Mouse (Mus musculus): ENCODE measurements around the gene Ttc39b.

The Ttc39b gene

GRCm38 (mm10) chr4:83323910-83324684 is at the start of gene Ttc39b:
TSS of gene Ttc39b (minus strand) at chr4:83324255.
- DNase-seq (ENCODE audit: extremely low read depth, low read depth) = peak; percentile 82

GRCm38 (mm10) chr4:83373381-83373780 is 49.3 kb upstream of the Ttc39b start:
- no peak for DNase-seq (ENCODE audit: extremely low read depth, low read depth)

DNA sequence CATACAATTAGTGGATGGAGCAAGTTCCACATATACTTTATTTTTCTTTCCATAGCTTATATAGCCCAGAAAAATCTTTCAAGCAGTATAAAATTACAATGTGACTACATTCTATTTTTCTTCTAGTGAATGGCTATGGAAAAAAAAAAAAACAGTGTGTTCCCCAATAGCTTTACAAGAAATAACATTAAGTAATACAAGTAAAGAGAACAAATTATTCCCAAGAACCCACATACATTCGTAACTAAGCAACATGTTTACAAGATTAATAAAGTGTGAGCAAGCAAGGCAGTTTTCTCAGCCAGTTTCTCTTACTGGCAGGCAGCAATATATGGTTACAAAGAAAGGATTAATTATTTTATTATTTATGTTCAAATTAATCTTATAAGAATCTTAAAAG is 33.7 kb upstream of the Ttc39b start:
- no peak for DNase-seq (ENCODE audit: extremely low read depth, low read depth)

DNA sequence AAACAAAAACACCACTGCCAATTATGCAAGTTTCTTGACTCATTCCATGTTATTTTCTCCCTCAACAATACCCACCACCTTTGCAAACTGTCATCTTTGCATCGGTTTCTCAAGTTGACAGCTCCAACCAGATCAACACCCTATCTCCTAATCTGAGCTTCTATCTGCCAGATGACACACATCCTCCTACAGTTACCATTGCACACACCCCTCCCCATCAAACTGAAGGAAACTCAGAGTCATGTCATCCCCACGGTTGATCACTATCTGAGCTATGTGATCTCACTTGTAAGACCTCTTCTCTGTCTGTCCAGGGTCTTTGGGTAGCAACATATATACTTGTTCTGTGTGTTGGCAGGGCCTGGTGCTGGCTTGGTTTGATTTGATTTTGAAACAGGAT is 30.7 kb upstream of the Ttc39b start:
- no peak for DNase-seq (ENCODE audit: extremely low read depth, low read depth)

GRCm38 (mm10) chr4:83353949-83354348 is 29.9 kb upstream of the Ttc39b start:
- peak; percentile 37 for DNase-seq (ENCODE audit: extremely low read depth, low read depth)

GRCm38 (mm10) chr4:83353276-83353675 is 29.2 kb upstream of the Ttc39b start:
- DNase-seq (ENCODE audit: extremely low read depth, low read depth) = no peak

- DNase-seq (ENCODE audit: extremely low read depth, low read depth) = no peak
Measured at GRCm38 (mm10) chr4:83350719-83351118, 26.7 kb upstream of the Ttc39b start.

DNA sequence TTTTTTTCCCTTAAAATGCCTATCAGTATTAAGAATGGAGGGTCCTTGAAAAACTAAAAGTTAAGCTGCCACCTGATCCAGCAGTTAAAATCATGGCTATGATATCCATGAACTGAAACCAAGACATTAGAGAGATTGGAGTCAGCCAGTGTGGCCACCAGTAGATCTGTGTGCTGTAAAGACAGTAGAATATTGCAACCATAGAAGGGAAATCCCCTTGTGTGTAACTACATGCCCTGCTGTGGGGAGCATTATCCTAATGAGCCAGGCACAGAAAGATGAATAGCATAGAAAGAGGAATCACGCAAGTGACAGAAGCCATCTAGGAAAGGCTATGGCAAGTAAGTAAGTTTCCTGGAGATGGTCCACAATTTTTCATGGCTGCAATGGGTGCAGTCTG is 24.9 kb upstream of the Ttc39b start:
- no peak for DNase-seq (ENCODE audit: extremely low read depth, low read depth)

DNA sequence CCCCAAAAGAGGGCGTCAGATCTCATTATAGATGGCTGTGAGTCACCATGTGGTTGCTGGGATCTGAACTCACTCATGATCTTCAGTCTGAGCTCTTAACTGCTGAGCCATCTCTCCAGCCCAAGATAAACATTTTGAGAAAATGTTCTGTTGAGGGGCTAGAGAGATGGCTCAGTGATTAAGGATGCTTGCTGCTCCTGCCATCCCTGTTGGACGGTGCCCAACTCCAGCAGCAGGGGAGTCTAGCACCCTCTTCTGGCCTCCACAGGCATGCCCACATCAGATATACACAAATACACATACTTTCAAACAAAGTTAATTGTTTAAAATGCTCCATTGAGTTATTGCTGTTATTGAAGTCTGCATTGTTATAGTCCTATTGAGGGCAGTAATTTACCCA is 19.8 kb upstream of the Ttc39b start:
- DNase-seq (ENCODE audit: extremely low read depth, low read depth) = no peak

DNA sequence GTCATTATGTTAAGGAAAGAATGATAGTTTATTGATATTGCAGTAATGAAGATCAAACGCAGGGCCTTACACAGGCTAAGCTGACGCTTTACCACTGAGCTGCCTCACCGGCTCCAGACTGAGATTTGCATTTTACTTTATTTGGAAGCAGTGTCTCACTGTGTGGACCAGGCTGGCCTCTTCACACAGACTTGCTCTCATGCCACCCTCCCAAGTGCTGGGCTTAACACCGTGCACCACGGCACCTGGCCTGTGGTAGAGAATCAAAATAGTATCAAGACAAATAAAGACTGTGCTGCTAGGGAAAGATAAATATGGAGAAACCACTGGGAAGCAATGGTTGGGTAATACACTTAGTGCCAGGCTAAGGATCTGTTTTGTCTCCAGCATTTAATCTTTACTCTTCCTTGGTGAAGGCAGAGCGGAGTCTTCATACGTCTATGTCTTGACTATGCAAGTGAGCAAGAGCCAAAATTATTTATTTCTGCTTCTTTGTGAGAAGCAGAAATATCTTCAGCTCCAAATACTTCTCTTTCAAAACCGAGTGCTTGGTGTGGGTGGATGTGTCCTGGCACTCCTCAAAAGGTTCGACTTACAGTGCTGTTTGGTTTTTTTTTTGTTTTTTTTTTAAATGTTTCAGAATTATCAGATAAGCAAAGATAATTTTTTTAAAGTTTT is 19.2 kb upstream of the Ttc39b start:
- no peak for DNase-seq (ENCODE audit: extremely low read depth, low read depth)

DNA sequence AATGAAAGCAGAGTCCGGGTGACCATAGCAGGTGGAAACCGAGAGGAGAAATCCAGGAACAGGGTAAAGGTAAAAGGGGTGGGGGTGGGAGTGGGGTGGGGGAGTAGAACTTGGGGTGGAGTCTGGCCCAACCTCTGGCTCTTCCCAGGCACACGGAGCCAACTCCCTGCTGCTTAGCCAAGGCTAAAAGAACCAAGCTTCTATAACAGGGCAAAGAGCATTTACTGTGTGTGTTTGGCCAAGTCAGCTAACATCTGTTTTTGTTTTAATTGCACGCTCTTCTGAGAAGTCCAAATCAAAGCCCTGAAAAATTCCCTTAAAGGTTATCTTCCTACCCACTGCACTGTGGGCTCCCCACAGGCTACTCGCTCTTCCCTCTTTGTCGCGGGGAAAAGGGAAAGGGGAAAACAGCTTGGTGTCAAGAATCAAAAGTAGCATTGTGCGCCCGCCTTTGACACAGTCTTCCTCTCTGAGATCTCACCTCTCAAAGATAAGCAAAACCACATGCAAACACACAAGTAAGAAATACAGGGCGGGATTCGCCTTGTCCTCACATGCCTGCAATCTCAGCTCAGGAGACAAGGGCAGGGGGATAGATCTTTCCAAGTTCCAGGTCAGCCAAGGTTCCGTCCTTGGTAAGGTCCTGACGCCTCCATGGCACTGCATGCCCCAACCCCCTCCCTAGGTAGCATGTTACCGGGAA is 18.4 kb upstream of the Ttc39b start:
- no peak for DNase-seq (ENCODE audit: extremely low read depth, low read depth)

- DNase-seq (ENCODE audit: extremely low read depth, low read depth) = no peak
Measured at GRCm38 (mm10) chr4:83339393-83339792, 15.3 kb upstream of the Ttc39b start.

DNA sequence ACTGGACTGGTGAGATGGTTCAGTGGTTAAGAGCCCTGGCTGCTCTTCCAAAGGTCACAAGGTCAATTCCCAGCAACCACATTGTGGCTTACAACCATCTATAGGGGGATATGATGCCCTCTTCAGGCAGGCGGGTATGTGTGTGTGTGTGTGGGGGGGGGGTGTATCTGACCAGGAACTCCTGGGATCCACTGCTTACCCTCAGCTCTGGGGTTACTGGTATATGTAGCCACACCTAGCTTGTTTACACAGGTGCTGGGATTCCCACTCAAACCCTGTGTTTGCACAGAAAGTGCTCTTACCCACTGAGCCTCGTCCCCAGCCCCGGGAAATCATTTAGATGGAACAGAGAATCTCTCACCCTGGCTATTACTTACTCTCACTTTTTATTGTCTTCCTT is 13.7 kb upstream of the Ttc39b start:
- no peak for DNase-seq (ENCODE audit: extremely low read depth, low read depth)

DNA sequence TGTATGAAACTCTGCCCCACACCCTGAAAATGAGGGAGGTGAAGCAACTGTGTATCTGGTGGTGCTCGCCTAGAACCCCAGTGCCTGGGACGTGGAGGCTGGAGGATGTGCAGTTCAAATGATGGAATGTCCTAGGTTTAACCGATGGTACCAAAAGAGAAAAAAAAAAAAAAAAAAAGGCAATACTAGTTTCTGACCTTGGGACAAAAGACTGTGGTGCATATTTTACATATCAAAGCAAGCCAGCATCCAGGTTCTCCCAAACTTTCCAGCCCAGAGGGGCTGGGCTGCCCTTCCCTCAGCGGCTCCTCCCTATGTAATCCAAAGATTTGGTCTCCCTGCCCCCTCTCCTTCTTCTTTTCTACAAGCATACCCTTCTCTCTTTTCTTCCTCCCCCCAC is 6.3 kb upstream of the Ttc39b start:
- no peak for DNase-seq (ENCODE audit: extremely low read depth, low read depth)

DNA sequence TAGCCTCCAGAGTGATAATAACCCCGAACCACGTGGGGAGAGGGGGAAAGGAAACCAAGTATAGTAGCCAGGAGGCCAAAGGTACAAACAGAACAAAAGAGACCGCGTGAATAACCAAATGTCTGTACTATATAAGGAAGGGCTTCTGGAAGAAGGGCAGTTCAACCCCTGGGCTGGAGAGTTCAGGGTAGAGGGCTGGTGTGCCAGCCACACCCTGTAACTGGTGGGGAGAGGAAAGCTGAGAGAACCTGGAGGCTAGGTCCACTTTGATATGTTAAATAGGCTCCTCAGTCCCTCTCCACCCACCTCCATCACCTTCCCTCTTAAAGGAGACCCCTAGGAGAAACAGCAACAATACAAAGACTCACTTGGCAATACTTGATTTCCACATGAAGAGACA is 5.6 kb upstream of the Ttc39b start:
- no peak for DNase-seq (ENCODE audit: extremely low read depth, low read depth)

GRCm38 (mm10) chr4:83328026-83328945 is 4.2 kb upstream of the Ttc39b start:
- no peak for DNase-seq (ENCODE audit: extremely low read depth, low read depth)

- DNase-seq (ENCODE audit: extremely low read depth, low read depth) = no peak
Measured at GRCm38 (mm10) chr4:83327526-83327925, 3.5 kb upstream of the Ttc39b start.

DNA sequence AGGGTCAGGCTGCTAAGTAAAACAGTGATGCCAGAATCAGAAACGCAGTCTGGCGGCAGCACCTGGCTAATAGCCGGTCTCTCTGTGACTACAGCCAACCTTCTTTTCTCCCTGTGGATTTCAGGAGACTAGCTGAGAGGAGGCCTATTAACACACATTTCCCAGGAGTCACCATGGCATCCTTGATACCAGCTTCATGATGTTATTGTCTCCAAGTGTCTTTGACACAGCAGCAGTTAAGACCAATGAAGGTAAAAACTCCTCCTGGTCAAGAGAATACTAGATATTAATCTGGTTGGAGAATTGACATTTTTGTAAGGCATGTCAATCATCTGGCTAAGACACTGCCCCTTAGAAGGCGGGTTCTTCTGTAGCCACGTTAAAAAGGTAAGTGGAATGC is 1.3 kb upstream of the Ttc39b start:
- no peak for DNase-seq (ENCODE audit: extremely low read depth, low read depth)

- DNase-seq (ENCODE audit: extremely low read depth, low read depth) = no peak
Measured at GRCm38 (mm10) chr4:83323201-83323903, 703 bp downstream of the Ttc39b start.

DNA sequence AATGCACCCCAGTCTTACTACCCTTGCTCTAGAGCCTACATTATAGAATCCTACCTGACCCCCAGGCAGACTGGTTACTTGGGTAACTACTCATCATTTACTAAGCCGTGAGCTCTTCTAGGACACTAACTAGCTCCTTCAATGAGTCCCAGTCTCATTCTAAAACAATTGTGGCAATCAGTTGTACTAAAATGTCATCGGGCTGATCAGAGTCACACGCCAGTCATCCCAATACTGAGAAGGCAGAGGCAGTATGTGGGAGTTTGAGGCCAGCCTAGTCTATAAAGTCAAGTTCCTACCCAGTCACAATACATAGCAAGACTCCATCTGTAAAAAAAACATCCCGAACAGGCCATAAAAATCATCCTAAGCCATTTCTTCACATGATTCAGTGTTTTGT is 4.3 kb downstream of the Ttc39b start:
- DNase-seq (ENCODE audit: extremely low read depth, low read depth) = no peak

DNA sequence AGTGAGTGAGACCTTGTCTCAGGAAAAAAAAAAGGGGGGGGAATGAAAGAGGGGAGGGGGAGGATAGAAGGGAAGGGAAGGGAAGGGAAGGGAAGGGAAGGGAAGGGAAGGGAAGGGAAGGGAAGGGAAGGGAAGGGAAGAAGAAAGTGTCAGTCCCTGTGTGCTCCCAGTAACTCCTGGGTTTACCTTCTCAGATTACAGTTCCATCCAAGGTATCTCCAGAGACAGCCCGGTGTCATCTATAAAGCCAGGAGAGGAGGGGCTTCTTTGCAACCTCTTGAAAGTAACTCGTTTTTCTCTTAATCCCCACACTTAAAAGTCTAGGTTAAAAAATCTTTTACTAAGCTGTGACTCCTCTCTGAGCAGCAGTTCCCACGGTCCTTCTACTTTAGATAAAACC is 5.3 kb downstream of the Ttc39b start:
- DNase-seq (ENCODE audit: extremely low read depth, low read depth) = no peak
